Mouse (Mus musculus) CH12.LX (cell line): ENCODE results near the gene Kidins220. TPM values are rescaled to one million over a fixed set of nuclear protein-coding genes. Genes with fewer than 3 reads are reported as not detected.

Experiments used
- DNase-seq: peaks from one replicate; pipeline ENCODE4 v3.0.0-alpha.2; 2013; ENCODE audit errors: extremely low read depth
- H3K27ac ChIP-seq: 2 replicates; pipeline ENCODE4 v1.5.1; 2012; ENCODE audit warnings: low read depth, mild to moderate bottlenecking, control low read depth, moderate library complexity; ENCODE audit not compliant: insufficient read depth
- H3K27me3 ChIP-seq: replicated peaks from 2 replicates; pipeline ENCODE3; 2012; ENCODE audit warnings: inconsistent platforms
- H3K36me3 ChIP-seq, 2 experiments: replicated peaks in 1 of 2; 2 replicates each; pipeline versions ENCODE3 to v1.6.1; 2012; ENCODE audit warnings: inconsistent platforms in 1 of 2, low read length in 1 of 2, mild to moderate bottlenecking in 1 of 2, mixed read lengths in 1 of 2, moderate library complexity in 1 of 2; ENCODE audit not compliant: control insufficient read depth in 1 of 2, insufficient read depth in 1 of 2
- H3K4me1 ChIP-seq, 2 experiments: 2 replicates each; pipeline ENCODE4 v1.6.1; 2012; ENCODE audit warnings: inconsistent platforms in 1 of 2, moderate library complexity in 1 of 2; ENCODE audit not compliant: insufficient read depth in 2 of 2, control insufficient read depth in 1 of 2
- H3K4me2 ChIP-seq: 2 replicates; pipeline ENCODE4 v1.6.1; 2012; ENCODE audit warnings: low read depth, mild to moderate bottlenecking, control low read depth; ENCODE audit not compliant: poor library complexity, insufficient read depth, severe bottlenecking
- H3K4me3 ChIP-seq, 3 experiments: fragments of 150-350 bp in 1 of 3; sonication (generic) in 1 of 3; replicated peaks in 1 of 3; 2 replicates each; pipeline versions ENCODE3 to v1.5.1; 2011 to 2012; ENCODE audit warnings: low read depth in 2 of 3, low read length in 2 of 3, mild to moderate bottlenecking in 2 of 3, moderate library complexity in 2 of 3, control low read depth in 1 of 3, improper control_type of control experiment in 1 of 3, inconsistent platforms in 1 of 3, mixed read lengths in 1 of 3; ENCODE audit not compliant: poor library complexity in 1 of 3
- H3K79me2 ChIP-seq: replicated peaks from 2 replicates; pipeline ENCODE4 v1.6.1; 2012; ENCODE audit warnings: mild to moderate bottlenecking, moderate library complexity; ENCODE audit not compliant: control insufficient read depth, poor library complexity, insufficient read depth, severe bottlenecking; ENCODE audit errors: extremely low read depth
- H3K9ac ChIP-seq: 2 replicates; pipeline ENCODE4 v1.6.1; 2012; ENCODE audit warnings: low read depth, mild to moderate bottlenecking, control low read depth, moderate library complexity; ENCODE audit not compliant: insufficient read depth
- H3K9me3 ChIP-seq: replicated peaks from 2 replicates; pipeline ENCODE3; 2012; ENCODE audit warnings: low read length, inconsistent platforms, mixed read lengths
- BHLHE40 ChIP-seq: IDR thresholded peaks from 2 replicates; pipeline ENCODE4 v1.6.1; 2011; ENCODE audit warnings: mild to moderate bottlenecking, low read depth, low read length, improper control_type of control experiment
- CHD1 ChIP-seq: IDR thresholded peaks from 2 replicates; pipeline ENCODE4 v1.6.1; 2012; ENCODE audit warnings: low read depth, low read length, improper control_type of control experiment, inconsistent platforms
- CHD2 ChIP-seq: IDR thresholded peaks from 2 replicates; pipeline ENCODE4 v1.6.1; 2011; ENCODE audit warnings: low read length, improper control_type of control experiment
- CTCF ChIP-seq, 2 experiments: IDR thresholded peaks in 1 of 2; conservative IDR thresholded peaks in 1 of 2; 2 replicates each; pipeline ENCODE4 v1.5.1; 2011 to 2012; ENCODE audit warnings: low read depth in 2 of 2, low read length in 2 of 2, improper control_type of control experiment in 1 of 2, inconsistent platforms in 1 of 2, mild to moderate bottlenecking in 1 of 2, moderate library complexity in 1 of 2
- E2F4 ChIP-seq: IDR thresholded peaks from 2 replicates; pipeline ENCODE4 v1.6.1; 2011; ENCODE audit warnings: low read depth, low read length, improper control_type of control experiment; ENCODE audit not compliant: insufficient replicate concordance
- ELF1 ChIP-seq: IDR thresholded peaks from 2 replicates; pipeline ENCODE4 v1.6.1; 2014; ENCODE audit warnings: low read depth, mild to moderate bottlenecking, inconsistent platforms, low read length, improper control_type of control experiment
- EP300 ChIP-seq: IDR thresholded peaks from 2 replicates; pipeline ENCODE4 v1.6.1; 2011; ENCODE audit warnings: low read length, improper control_type of control experiment
- ETS1 ChIP-seq: conservative IDR thresholded peaks from 2 replicates; pipeline ENCODE4 v1.6.1; 2012; ENCODE audit warnings: low read depth, mild to moderate bottlenecking, inconsistent platforms, low read length, improper control_type of control experiment, moderate library complexity
- GABPA ChIP-seq: IDR thresholded peaks from 2 replicates; pipeline ENCODE4 v1.6.1; 2012; ENCODE audit warnings: low read depth, low read length, improper control_type of control experiment, inconsistent platforms; ENCODE audit not compliant: insufficient replicate concordance
- HCFC1 ChIP-seq: IDR thresholded peaks from 2 replicates; pipeline ENCODE4 v1.6.1; 2012; ENCODE audit warnings: low read depth, mild to moderate bottlenecking, inconsistent platforms, low read length, improper control_type of control experiment
- IRF4 ChIP-seq: IDR thresholded peaks from 2 replicates; pipeline ENCODE4 v1.6.1; 2014; ENCODE audit warnings: low read depth, mild to moderate bottlenecking, inconsistent platforms, low read length, improper control_type of control experiment
- JUN ChIP-seq: IDR thresholded peaks from 2 replicates; pipeline ENCODE4 v1.6.1; 2011; ENCODE audit warnings: low read depth, mild to moderate bottlenecking, low read length, improper control_type of control experiment, moderate library complexity; ENCODE audit not compliant: insufficient read depth
- JUND ChIP-seq: conservative IDR thresholded peaks from 2 replicates; pipeline ENCODE4 v1.6.1; 2011; ENCODE audit warnings: low read depth, low read length, improper control_type of control experiment
- KAT2A ChIP-seq: IDR thresholded peaks from 2 replicates; pipeline ENCODE4 v1.6.1; 2012; ENCODE audit warnings: low read length, improper control_type of control experiment, inconsistent platforms; ENCODE audit not compliant: insufficient replicate concordance
- MAFK ChIP-seq: IDR thresholded peaks from 2 replicates; pipeline ENCODE4 v1.6.1; 2011; ENCODE audit warnings: low read length, improper control_type of control experiment; ENCODE audit not compliant: insufficient replicate concordance
- MAX ChIP-seq: IDR thresholded peaks from 2 replicates; pipeline ENCODE4 v1.6.1; 2011; ENCODE audit warnings: low read length, improper control_type of control experiment
- MAZ ChIP-seq: IDR thresholded peaks from 2 replicates; pipeline ENCODE4 v1.6.1; 2012; ENCODE audit warnings: low read depth, mild to moderate bottlenecking, inconsistent platforms, low read length, improper control_type of control experiment, moderate library complexity
- MEF2A ChIP-seq: IDR thresholded peaks from 2 replicates; pipeline ENCODE4 v1.6.1; 2014; ENCODE audit warnings: low read depth, mild to moderate bottlenecking, inconsistent platforms, low read length, improper control_type of control experiment, borderline replicate concordance
- MXI1 ChIP-seq: IDR thresholded peaks from 2 replicates; pipeline ENCODE4 v1.6.1; 2011; ENCODE audit warnings: mild to moderate bottlenecking, low read depth, low read length, improper control_type of control experiment
- MYC ChIP-seq: IDR thresholded peaks from 2 replicates; pipeline ENCODE4 v1.6.1; 2011; ENCODE audit warnings: low read depth, mild to moderate bottlenecking, improper control_type of control experiment, low read length
- NELFE ChIP-seq: IDR thresholded peaks from 2 replicates; pipeline ENCODE4 v1.6.1; 2011; ENCODE audit warnings: low read depth, low read length, improper control_type of control experiment
- NRF1 ChIP-seq: IDR thresholded peaks from 2 replicates; pipeline ENCODE4 v1.6.1; 2014; ENCODE audit warnings: low read depth, mild to moderate bottlenecking, inconsistent platforms, low read length, improper control_type of control experiment, moderate library complexity
- PAX5 ChIP-seq: IDR thresholded peaks from 2 replicates; pipeline ENCODE4 v1.6.1; 2012; ENCODE audit warnings: low read length, inconsistent platforms, mixed read lengths
- POLR2A ChIP-seq: IDR thresholded peaks from 2 replicates; pipeline ENCODE4 v1.6.1; 2011; ENCODE audit warnings: low read depth, mild to moderate bottlenecking, improper control_type of control experiment, low read length
- POLR2AphosphoS2 ChIP-seq: IDR thresholded peaks from 2 replicates; pipeline ENCODE4 v1.6.1; 2011; ENCODE audit warnings: low read depth, low read length, improper control_type of control experiment
- RAD21 ChIP-seq: IDR thresholded peaks from 2 replicates; pipeline ENCODE4 v1.6.1; 2011; ENCODE audit warnings: low read depth, mild to moderate bottlenecking, low read length, improper control_type of control experiment, moderate library complexity
- RCOR1 ChIP-seq: conservative IDR thresholded peaks from 2 replicates; pipeline ENCODE4 v1.6.1; 2012; ENCODE audit warnings: low read depth, mild to moderate bottlenecking, inconsistent platforms, low read length, improper control_type of control experiment
- SIN3A ChIP-seq: IDR thresholded peaks from 2 replicates; pipeline ENCODE4 v1.6.1; 2012; ENCODE audit warnings: low read length, improper control_type of control experiment, inconsistent platforms
- SMC3 ChIP-seq: IDR thresholded peaks from 2 replicates; pipeline ENCODE4 v1.6.1; 2011; ENCODE audit warnings: low read depth, low read length, improper control_type of control experiment
- TBP ChIP-seq: conservative IDR thresholded peaks from 2 replicates; pipeline ENCODE4 v1.6.1; 2011; ENCODE audit warnings: low read depth, low read length, improper control_type of control experiment
- TCF12 ChIP-seq: IDR thresholded peaks from 2 replicates; pipeline ENCODE4 v1.6.1; 2014; ENCODE audit warnings: low read depth, mild to moderate bottlenecking, inconsistent platforms, low read length, improper control_type of control experiment
- UBTF ChIP-seq: IDR thresholded peaks from 2 replicates; pipeline ENCODE4 v1.6.1; 2012; ENCODE audit warnings: low read depth, mild to moderate bottlenecking, inconsistent platforms, low read length, improper control_type of control experiment, moderate library complexity
- USF1 ChIP-seq: IDR thresholded peaks from 2 replicates; pipeline ENCODE4 v1.6.1; 2014; ENCODE audit warnings: low read depth, mild to moderate bottlenecking, inconsistent platforms, low read length, improper control_type of control experiment
- USF2 ChIP-seq: conservative IDR thresholded peaks from 2 replicates; pipeline ENCODE4 v1.6.1; 2011; ENCODE audit warnings: low read depth, low read length, improper control_type of control experiment
- ZC3H11A ChIP-seq: IDR thresholded peaks from 2 replicates; pipeline ENCODE4 v1.6.1; 2012; ENCODE audit warnings: low read depth, mild to moderate bottlenecking, inconsistent platforms, low read length, improper control_type of control experiment
- ZKSCAN1 ChIP-seq: IDR thresholded peaks from 2 replicates; pipeline ENCODE4 v1.6.1; 2012; ENCODE audit warnings: low read depth, inconsistent platforms, low read length, improper control_type of control experiment, borderline replicate concordance
- ZMIZ1 ChIP-seq: IDR thresholded peaks from 2 replicates; pipeline ENCODE4 v1.6.1; 2012; ENCODE audit warnings: low read depth, mild to moderate bottlenecking, inconsistent platforms, low read length, improper control_type of control experiment
- ZNF384 ChIP-seq: IDR thresholded peaks from 2 replicates; pipeline ENCODE4 v1.6.1; 2012; ENCODE audit warnings: low read depth, low read length, improper control_type of control experiment, inconsistent platforms
- dilution Hi-C: fragments of 300-500 bp; cut with MboI; formaldehyde crosslinking; loops from 2 replicates; pipeline ENCODE4 v1.14.3; 2020; ENCODE audit warnings: low sequenced_read_pairs; ENCODE audit not compliant: extremely low pct_unique_long_range_greater_than_20kb, extremely low pct_ligation_motif_present
- in situ Hi-C: fragments of 300-500 bp; cut with MboI; formaldehyde crosslinking; loops from 3 replicates; pipeline ENCODE4 v1.14.3; 2019; ENCODE audit warnings: low sequenced_read_pairs, low pct_ligation_motif_present, low pct_unique_long_range_greater_than_20kb, mixed read lengths
- polyA plus RNA-seq: library from polyadenylated mRNA; unstranded; fragments of >175 nt; gene quantifications from 2 replicates; pipeline ENCODE4 v1.2.1, GENCODE M21; 2012; ENCODE audit warnings: low read depth; ENCODE audit not compliant: insufficient read length
- total RNA-seq, 2 experiments: library from RNA; depleted of rRNA; stranded (reverse); fragments of 300-350 nt in 1 of 2; fragments of >200 nt in 1 of 2; gene quantifications; 2 replicates each; pipeline ENCODE4 v1.2.3; 2012 to 2014

Gene Kidins220
- total RNA-seq (2012; rRNA removed) (39.4 and 39.5 TPM in 2 replicates), total RNA-seq (2014; rRNA removed) (32.4 and 40.3 TPM in 2 replicates), polyA plus RNA-seq (47.8 and 67.6 TPM in 2 replicates)

DNA sequence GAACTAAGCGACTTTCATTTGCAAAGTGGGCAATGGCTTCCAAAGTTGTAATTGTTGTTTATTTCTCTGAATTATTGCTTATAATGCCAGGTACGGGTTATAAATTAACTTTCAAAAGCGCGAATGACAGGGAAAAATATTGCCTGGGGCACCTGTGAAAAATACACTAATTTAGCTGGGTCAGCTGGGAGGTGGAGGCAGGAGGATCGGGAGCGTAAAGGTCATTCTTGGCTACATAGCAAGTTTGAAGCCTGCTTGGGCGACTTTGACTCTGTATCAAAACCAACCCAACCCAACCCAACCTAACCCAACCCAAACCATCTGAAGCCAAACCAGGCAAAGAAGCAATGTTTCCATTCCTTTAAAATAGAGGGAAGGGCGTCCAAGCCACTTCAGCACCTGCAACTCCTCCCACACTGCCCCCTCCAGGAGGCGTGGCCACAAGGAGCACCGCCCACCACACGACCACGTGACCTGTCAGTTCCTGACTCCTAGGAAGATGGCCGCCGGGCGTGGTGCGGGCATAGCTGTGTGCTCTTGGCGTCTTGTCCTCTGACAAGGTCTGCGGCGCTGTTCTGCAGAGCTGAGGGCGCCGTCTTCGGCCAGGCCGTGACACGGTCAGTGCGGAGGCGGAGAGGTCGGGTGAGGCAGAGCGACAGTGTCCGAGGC lies at the start of gene Kidins220:
TSS of gene Kidins220 (plus strand) at position 480 of the 669 bp plus-strand sequence.
- TF ChIP-seq SMC3 (no peak), MXI1 (peak; percentile 83), ZC3H11A (no peak), CHD2 (no peak), USF1 (peak; percentile 94), SIN3A (peak; percentile 85), RCOR1 (no peak), ZNF384 (no peak), NRF1 (peak; percentile 52), POLR2AphosphoS2 (0 out of 2 replicates have a peak, but pooled peaks have one; percentile 49), MEF2A (peak; percentile 39; the same call in 1 of the 2 replicates), NELFE (peak; percentile 80), ZMIZ1 (peak; percentile 73; the same call in 1 of the 2 replicates), BHLHE40 (peak; percentile 59), CTCF (conservative IDR thresholded peaks at IDR 0.05 in 1 of 2, IDR thresholded peaks at IDR 0.05 in 1 of 2; ENCODE audit: low read depth in 2 of 2, low read length in 2 of 2) (no peak), KAT2A (no peak), HCFC1 (peak; percentile 49), IRF4 (peak; percentile 20; the same call in 1 of the 2 replicates), USF2 (peak; percentile 90), PAX5 (no peak), E2F4 (no peak), POLR2A (peak; percentile 84), EP300 (no peak), ELF1 (peak; percentile 69), TCF12 (peak; percentile 76), UBTF (no peak), JUND (no peak), ZKSCAN1 (no peak), CHD1 (no peak), MAZ (peak; percentile 74), GABPA (no peak), RAD21 (no peak), JUN (no peak), MYC (no peak), MAFK (no peak), MAX (peak; percentile 97), ETS1 (no peak; the same call in 1 of the 2 replicates), TBP (no peak; the same call in 1 of the 2 replicates)
- peaks cover 3 to 19% of the 10 kb centered on the region in 2 experiments for H3K36me3 ChIP-seq
- no peaks in the 10 kb centered on the region for H3K27me3 ChIP-seq
- peaks cover 5 to 42% of the 10 kb centered on the region in 2 experiments for H3K4me1 ChIP-seq
- peak; percentile 94 for DNase-seq
- peak within 1 kb of the TSS; percentile 88 for H3K27ac ChIP-seq
- peaks cover 29% of the 10 kb centered on the region for H3K79me2 ChIP-seq
- dilution Hi-C loops (no loop called here), in situ Hi-C loops (loop anchor here (25.0 kb wide), 2 partner anchors 362 to 487 kb away; partner anchors contain the start of gene Taf1b)
- H3K9ac ChIP-seq = peak within 1 kb of the TSS; percentile 75
- H3K9me3 ChIP-seq = no peaks in the 10 kb centered on the region
- peak within 1 kb of the TSS; percentile 87 for H3K4me2 ChIP-seq
- H3K4me3 ChIP-seq = peak within 1 kb of the TSS; percentile 83 to 91 (median 88)
